Mouse (Mus musculus): ENCODE data around the gene Acsl4.

DNA sequence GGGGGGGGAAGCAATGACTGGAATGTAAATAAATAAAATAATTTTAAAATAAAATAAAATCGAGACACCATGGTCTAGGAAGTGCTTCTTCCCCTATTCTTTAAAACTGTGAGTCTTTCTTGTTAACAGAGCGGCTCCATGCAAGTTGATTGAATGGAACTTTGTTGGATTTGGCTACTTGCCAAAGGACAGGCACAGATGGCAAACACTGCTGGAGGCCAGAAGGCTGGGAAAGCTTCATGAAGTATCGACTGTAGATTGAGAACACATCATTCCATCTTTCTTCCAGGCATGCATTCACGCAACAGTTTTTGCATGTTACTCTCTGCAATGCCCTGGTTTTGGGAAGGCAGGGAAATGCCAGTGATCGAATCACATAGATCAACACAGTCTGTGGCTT, 79.9 kb downstream of the Acsl4 start:
- no peak for TF ChIP-seq CTCF (IDR thresholded peaks at IDR 0.05; ENCODE audit: low read depth)
- no peak for TF ChIP-seq EP300 (IDR thresholded peaks at IDR 0.05; ENCODE audit: low read depth)
